Mouse (Mus musculus): ENCODE results near the gene Spaar. TPM values are rescaled to one million over a fixed set of nuclear protein-coding genes. Genes with fewer than 3 reads are reported as not detected.

Spaar gene
- polyA plus RNA-seq, 1 experiment from 2014 or later = 0.42 TPM

GRCm38 (mm10) chr4:43726995-43727394 lies 2.8 kb upstream of the Spaar start, which contains the start of gene Hrct1:
Gene Hrct1, plus strand, starts transcription at chr4:43727188.
- H3K4me2 ChIP-seq (ENCODE audit: low read depth, low read length) = no peak within 1 kb of the TSS
- 29% methylated on average over 3 of the region's 3 CpGs for WGBS
- H3K4me3 ChIP-seq (ENCODE audit: low read length) = no peak within 1 kb of the TSS
- H3K4me1 ChIP-seq (ENCODE audit: control insufficient read depth, insufficient read depth, low read length) = peaks cover 45% of the 10 kb centered on the region
- H3K9ac ChIP-seq (ENCODE audit: low read length) = peak within 1 kb of the TSS; percentile 56
- H3K36me3 ChIP-seq (ENCODE audit: control insufficient read depth, insufficient read depth) = no peaks in the 10 kb centered on the region
- ATAC-seq (replicated peaks; ENCODE audit: extremely low read depth, insufficient read depth, low FRiP score) = peak; percentile 62
- no peaks in the 10 kb centered on the region for H3K9me3 ChIP-seq (replicated peaks; ENCODE audit: control insufficient read depth, low read length)
- H3K27me3 ChIP-seq (ENCODE audit: control insufficient read depth, insufficient read depth, low read length) = 0 out of 2 replicates have a peak, but pooled peaks cover 2% of the 10 kb centered on the region
- H3K27ac ChIP-seq (ENCODE audit: low read length) = peak within 1 kb of the TSS; percentile 92

- Histone ChIP-seq H3K36me3 (ENCODE audit: control insufficient read depth, insufficient read depth) (no peaks in the 10 kb centered on the region), H3K9me3 (replicated peaks; ENCODE audit: control insufficient read depth, low read length) (no peaks in the 10 kb centered on the region), H3K4me2 (ENCODE audit: low read depth, low read length) (peak overlapping the region; percentile 44), H3K4me3 (ENCODE audit: low read length) (no peak overlapping the region), H3K27me3 (ENCODE audit: control insufficient read depth, insufficient read depth, low read length) (0 out of 2 replicates have a peak, but pooled peaks cover 2% of the 10 kb centered on the region), H3K9ac (ENCODE audit: low read length) (peak overlapping the region; percentile 56), H3K27ac (ENCODE audit: low read length) (peak overlapping the region; percentile 92), H3K4me1 (ENCODE audit: control insufficient read depth, insufficient read depth, low read length) (peaks cover 51% of the 10 kb centered on the region)
- peak; percentile 23; the same call in 1 of the 2 replicates for ATAC-seq (replicated peaks; ENCODE audit: extremely low read depth, insufficient read depth, low FRiP score)
- 52% methylated on average over 7 of the region's 7 CpGs for WGBS
These were observed 1.9 kb upstream of the Spaar start for GRCm38 (mm10) chr4:43727718-43728575.

- Histone ChIP-seq H3K36me3 (ENCODE audit: control insufficient read depth, insufficient read depth) (no peaks in the 10 kb centered on the region), H3K9me3 (replicated peaks; ENCODE audit: control insufficient read depth, low read length) (no peaks in the 10 kb centered on the region), H3K4me3 (ENCODE audit: low read length) (no peak overlapping the region), H3K4me1 (ENCODE audit: control insufficient read depth, insufficient read depth, low read length) (peaks cover 56% of the 10 kb centered on the region), H3K4me2 (ENCODE audit: low read depth, low read length) (peak overlapping the region; percentile 44), H3K9ac (ENCODE audit: low read length) (peak overlapping the region; percentile 56), H3K27ac (ENCODE audit: low read length) (peak overlapping the region; percentile 92), H3K27me3 (ENCODE audit: control insufficient read depth, insufficient read depth, low read length) (0 out of 2 replicates have a peak, but pooled peaks cover 2% of the 10 kb centered on the region)
- ATAC-seq (replicated peaks; ENCODE audit: extremely low read depth, insufficient read depth, low FRiP score) = peak; percentile 78
- WGBS = 6% methylated on average over 5 of the region's 5 CpGs
These were observed 1.3 kb upstream of the Spaar start for GRCm38 (mm10) chr4:43728576-43728954.

GRCm38 (mm10) chr4:43729126-43729525 lies 708 bp upstream of the Spaar start:
- Histone ChIP-seq H3K4me1 (ENCODE audit: control insufficient read depth, insufficient read depth, low read length) (peaks cover 56% of the 10 kb centered on the region), H3K4me2 (ENCODE audit: low read depth, low read length) (peak overlapping the region; percentile 44)
- WGBS = 23% methylated on average over 3 of the region's 3 CpGs

GRCm38 (mm10) chr4:43730750-43731297 lies 990 bp downstream of the Spaar start:
- H3K27ac ChIP-seq (ENCODE audit: low read length) = peak overlapping the region; percentile 92

More at GRCm38 (mm10) chr4:43729126-43729525, 708 bp upstream of the Spaar start:
- no peak for ATAC-seq (replicated peaks; ENCODE audit: extremely low read depth, insufficient read depth, low FRiP score)
- no peaks in the 10 kb centered on the region for H3K9me3 ChIP-seq (replicated peaks; ENCODE audit: control insufficient read depth, low read length)
- peak overlapping the region; percentile 92 for H3K27ac ChIP-seq (ENCODE audit: low read length)
- H3K9ac ChIP-seq (ENCODE audit: low read length) = peak overlapping the region; percentile 56
- 0 out of 2 replicates have a peak, but pooled peaks cover 2% of the 10 kb centered on the region for H3K27me3 ChIP-seq (ENCODE audit: control insufficient read depth, insufficient read depth, low read length)
- H3K4me3 ChIP-seq (ENCODE audit: low read length) = no peak overlapping the region
- H3K36me3 ChIP-seq (ENCODE audit: control insufficient read depth, insufficient read depth) = no peaks in the 10 kb centered on the region

GRCm38 (mm10) chr4:43732171-43732570 lies 2.3 kb downstream of the Spaar start:
- no peak for ATAC-seq (replicated peaks; ENCODE audit: extremely low read depth, insufficient read depth, low FRiP score)
- Histone ChIP-seq H3K27me3 (ENCODE audit: control insufficient read depth, insufficient read depth, low read length) (0 out of 2 replicates have a peak, but pooled peaks cover 2% of the 10 kb centered on the region), H3K4me1 (ENCODE audit: control insufficient read depth, insufficient read depth, low read length) (peaks cover 50% of the 10 kb centered on the region), H3K36me3 (ENCODE audit: control insufficient read depth, insufficient read depth) (no peaks in the 10 kb centered on the region), H3K4me2 (ENCODE audit: low read depth, low read length) (no peak overlapping the region), H3K4me3 (ENCODE audit: low read length) (no peak overlapping the region), H3K9ac (ENCODE audit: low read length) (no peak overlapping the region; the same call in 1 of the 2 replicates), H3K27ac (ENCODE audit: low read length) (no peak overlapping the region), H3K9me3 (replicated peaks; ENCODE audit: control insufficient read depth, low read length) (no peaks in the 10 kb centered on the region)
- 7% methylated on average over 1 of the region's 1 CpGs for WGBS

More at GRCm38 (mm10) chr4:43730750-43731297, 990 bp downstream of the Spaar start:
- H3K4me2 ChIP-seq (ENCODE audit: low read depth, low read length) = peak overlapping the region; percentile 25; the same call in 1 of the 2 replicates
- no peaks in the 10 kb centered on the region for H3K36me3 ChIP-seq (ENCODE audit: control insufficient read depth, insufficient read depth)
- 56% methylated on average over 21 of the region's 21 CpGs for WGBS
- H3K27me3 ChIP-seq (ENCODE audit: control insufficient read depth, insufficient read depth, low read length) = 0 out of 2 replicates have a peak, but pooled peaks cover 2% of the 10 kb centered on the region
- peaks cover 56% of the 10 kb centered on the region for H3K4me1 ChIP-seq (ENCODE audit: control insufficient read depth, insufficient read depth, low read length)
- no peak overlapping the region for H3K9ac ChIP-seq (ENCODE audit: low read length)
- no peaks in the 10 kb centered on the region for H3K9me3 ChIP-seq (replicated peaks; ENCODE audit: control insufficient read depth, low read length)
- no peak overlapping the region for H3K4me3 ChIP-seq (ENCODE audit: low read length)
- no peak for ATAC-seq (replicated peaks; ENCODE audit: extremely low read depth, insufficient read depth, low FRiP score)

- Histone ChIP-seq H3K27ac (ENCODE audit: low read length) (no peak overlapping the region), H3K27me3 (ENCODE audit: control insufficient read depth, insufficient read depth, low read length) (0 out of 2 replicates have a peak, but pooled peaks cover 2% of the 10 kb centered on the region), H3K4me2 (ENCODE audit: low read depth, low read length) (no peak overlapping the region), H3K9me3 (replicated peaks; ENCODE audit: control insufficient read depth, low read length) (no peaks in the 10 kb centered on the region), H3K36me3 (ENCODE audit: control insufficient read depth, insufficient read depth) (no peaks in the 10 kb centered on the region), H3K9ac (ENCODE audit: low read length) (no peak overlapping the region), H3K4me1 (ENCODE audit: control insufficient read depth, insufficient read depth, low read length) (peaks cover 40% of the 10 kb centered on the region), H3K4me3 (ENCODE audit: low read length) (no peak overlapping the region)
- 63% methylated on average over 5 of the region's 5 CpGs for WGBS
- no peak for ATAC-seq (replicated peaks; ENCODE audit: extremely low read depth, insufficient read depth, low FRiP score)
These were observed 3.4 kb downstream of the Spaar start for GRCm38 (mm10) chr4:43733186-43733585.

GRCm38 (mm10) chr4:43737144-43737543 lies 7.3 kb downstream of the Spaar start:
- no peak overlapping the region for H3K9ac ChIP-seq (ENCODE audit: low read length)
- no peak overlapping the region for H3K27ac ChIP-seq (ENCODE audit: low read length)
- H3K4me1 ChIP-seq (ENCODE audit: control insufficient read depth, insufficient read depth, low read length) = peaks cover 10% of the 10 kb centered on the region
- no peak overlapping the region for H3K4me3 ChIP-seq (ENCODE audit: low read length)
- no peaks in the 10 kb centered on the region for H3K27me3 ChIP-seq (ENCODE audit: control insufficient read depth, insufficient read depth, low read length)
- ATAC-seq (replicated peaks; ENCODE audit: extremely low read depth, insufficient read depth, low FRiP score) = no peak
- H3K9me3 ChIP-seq (replicated peaks; ENCODE audit: control insufficient read depth, low read length) = no peaks in the 10 kb centered on the region
- H3K36me3 ChIP-seq (ENCODE audit: control insufficient read depth, insufficient read depth) = no peaks in the 10 kb centered on the region
- WGBS = 72% methylated on average over 6 of the region's 6 CpGs
- no peak overlapping the region for H3K4me2 ChIP-seq (ENCODE audit: low read depth, low read length)

Data from heart, embryonic 16.5 days (tissue).